Mouse (Mus musculus) liver, embryonic 12.5 days (tissue): ENCODE data around the gene Dnase2b. TPM values are rescaled to one million over a fixed set of nuclear protein-coding genes. Genes with fewer than 3 reads are reported as not detected.

Source experiments
- ATAC-seq: fragments of 200-750 bp; cut with Nextera tagmentation; 2 replicates; pipeline ENCODE4 v1.8.0; 2017; ENCODE audit warnings: moderate number of reproducible peaks, mild to moderate bottlenecking, moderate library complexity
- H3K27ac ChIP-seq: fragments of 300-500 bp; sonication (generic); 2 replicates; pipeline ENCODE4 v1.5.1; 2016; ENCODE audit warnings: mild to moderate bottlenecking
- H3K27me3 ChIP-seq: fragments of 300-500 bp; sonication (generic); replicated peaks from 2 replicates; pipeline ENCODE4 v1.6.1; 2016; ENCODE audit warnings: mild to moderate bottlenecking, moderate library complexity
- H3K36me3 ChIP-seq: fragments of 300-500 bp; sonication (generic); 2 replicates; pipeline ENCODE4 v1.6.1; 2016; ENCODE audit warnings: mild to moderate bottlenecking, moderate library complexity
- H3K4me1 ChIP-seq: fragments of 300-500 bp; sonication (generic); 2 replicates; pipeline ENCODE4 v1.6.1; 2016
- H3K4me2 ChIP-seq: fragments of 300-500 bp; sonication (generic); 2 replicates; pipeline ENCODE4 v1.6.1; 2016; ENCODE audit warnings: mild to moderate bottlenecking, moderate library complexity
- H3K4me3 ChIP-seq: fragments of 300-500 bp; sonication (generic); 2 replicates; pipeline ENCODE4 v1.5.1; 2016; ENCODE audit warnings: mild to moderate bottlenecking, moderate library complexity
- H3K9ac ChIP-seq: fragments of 300-500 bp; sonication (generic); 2 replicates; pipeline ENCODE4 v1.6.1; 2016; ENCODE audit warnings: mild to moderate bottlenecking, moderate library complexity
- H3K9me3 ChIP-seq: fragments of 300-500 bp; sonication (generic); replicated peaks from 2 replicates; pipeline ENCODE4 v1.6.1; 2016; ENCODE audit warnings: mild to moderate bottlenecking, moderate library complexity
- WGBS: fragments of 180-500 bp; shearing (Covaris S2); methylation state at CpG from one replicate; pipeline ENCODE4 v1.1.7; 2016; ENCODE audit not compliant: insufficient replicate concordance; 5-methylcytosine and 5-hydroxymethylcytosine counted together
- polyA plus RNA-seq: library from polyadenylated mRNA; unstranded; fragments of >200 nt; fragmentation: Nextera tagmentation; extraction: Ambion mirVana; gene quantifications from 2 replicates; pipeline ENCODE4 v1.2.1, GENCODE M21; 2016

Gene Dnase2b
- polyA plus RNA-seq, 1 experiment from 2014 or later: 0.23 TPM

DNA sequence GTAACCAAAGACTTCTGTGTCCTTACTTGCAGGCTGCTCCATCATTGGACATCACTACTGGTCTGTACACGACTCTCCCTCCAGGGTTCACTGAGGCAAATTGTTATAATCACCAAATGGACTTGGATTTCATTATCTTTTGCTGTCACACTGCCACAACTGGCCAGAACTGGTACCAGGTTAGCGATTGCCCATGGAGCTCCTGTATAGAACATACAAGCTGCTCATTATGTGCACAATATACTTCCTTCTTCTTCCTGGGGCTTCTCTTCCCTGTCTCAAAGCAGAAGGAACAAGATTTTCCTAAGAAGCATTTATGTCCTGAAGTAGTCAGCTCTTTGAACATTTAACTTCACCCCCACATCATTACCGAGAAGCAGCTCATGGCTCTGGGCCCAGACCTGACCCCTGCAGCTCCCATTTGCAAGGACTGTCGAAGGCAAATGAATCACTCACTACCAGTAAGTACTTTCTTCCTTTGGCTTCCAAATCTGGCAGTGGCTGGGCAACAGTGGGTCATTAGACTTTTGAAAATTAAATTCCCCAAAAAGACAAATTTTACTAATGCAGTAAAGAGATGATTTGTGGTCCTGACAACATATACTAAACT lies 26.5 kb upstream of the Dnase2b start:
- H3K4me1 ChIP-seq: no peaks in the 10 kb centered on the region
- H3K27me3 ChIP-seq: peaks cover 2% of the 10 kb centered on the region
- H3K9ac ChIP-seq: no peak overlapping the region
- no peak overlapping the region for H3K27ac ChIP-seq
- H3K4me3 ChIP-seq: no peak overlapping the region
- no peak for ATAC-seq
- WGBS: 56% methylated on average over 4 of the region's 4 CpGs
- no peak overlapping the region for H3K4me2 ChIP-seq
- H3K36me3 ChIP-seq: no peaks in the 10 kb centered on the region
- peaks cover 5% of the 10 kb centered on the region; the same call in 1 of the 2 replicates for H3K9me3 ChIP-seq

GRCm38 (mm10) chr3:146632506-146632905 lies 17.1 kb upstream of the Dnase2b start:
- H3K9ac ChIP-seq: no peak overlapping the region
- H3K27ac ChIP-seq: no peak overlapping the region
- no peak for ATAC-seq
- no peak overlapping the region for H3K4me3 ChIP-seq
- H3K4me2 ChIP-seq: no peak overlapping the region
- H3K27me3 ChIP-seq: no peaks in the 10 kb centered on the region
- WGBS: 72% methylated on average over 5 of the region's 5 CpGs
- H3K9me3 ChIP-seq: no peaks in the 10 kb centered on the region
- 0 out of 2 replicates have a peak, but pooled peaks cover 6% of the 10 kb centered on the region for H3K4me1 ChIP-seq
- no peaks in the 10 kb centered on the region for H3K36me3 ChIP-seq

- WGBS: 40% methylated on average over 8 of the region's 8 CpGs
- Histone ChIP-seq H3K9me3 (no peaks in the 10 kb centered on the region), H3K36me3 (no peaks in the 10 kb centered on the region), H3K4me1 (0 out of 2 replicates have a peak, but pooled peaks cover 6% of the 10 kb centered on the region), H3K9ac (no peak overlapping the region), H3K4me2 (no peak overlapping the region), H3K27ac (no peak overlapping the region), H3K27me3 (no peaks in the 10 kb centered on the region), H3K4me3 (no peak overlapping the region)
- ATAC-seq: no peak
Observed at GRCm38 (mm10) chr3:146628227-146628982, 13.0 kb upstream of the Dnase2b start.

DNA sequence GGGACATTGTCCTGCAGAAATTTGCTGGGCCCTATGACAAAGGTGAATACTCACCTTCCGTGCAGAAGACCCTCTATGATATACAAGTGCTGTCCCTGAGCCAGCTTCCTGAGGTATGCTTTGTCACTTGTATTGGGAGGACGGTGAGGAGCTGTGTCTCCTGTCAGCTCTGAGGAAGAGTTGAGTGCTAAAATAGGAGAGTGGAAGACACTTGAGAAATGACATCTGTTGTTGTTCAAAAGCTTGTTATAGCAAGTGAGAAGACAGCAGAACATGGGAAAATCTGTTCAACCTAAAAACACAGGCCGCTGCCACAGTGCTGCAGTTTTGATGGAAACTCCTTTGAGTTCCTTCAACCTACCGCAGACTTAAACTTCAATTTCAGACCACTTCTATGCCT lies 10.4 kb upstream of the Dnase2b start:
- Histone ChIP-seq H3K9ac (no peak overlapping the region), H3K27me3 (0 out of 2 replicates have a peak, but pooled peaks cover 4% of the 10 kb centered on the region), H3K4me1 (0 out of 2 replicates have a peak, but pooled peaks cover 6% of the 10 kb centered on the region), H3K4me2 (no peak overlapping the region), H3K4me3 (no peak overlapping the region), H3K9me3 (no peaks in the 10 kb centered on the region), H3K27ac (no peak overlapping the region), H3K36me3 (no peaks in the 10 kb centered on the region)
- 80% methylated on average over 4 of the region's 4 CpGs for WGBS
- ATAC-seq: no peak

- no peak for ATAC-seq
- H3K9me3 ChIP-seq: no peaks in the 10 kb centered on the region
- H3K4me1 ChIP-seq: peaks cover 12% of the 10 kb centered on the region
- no peak overlapping the region for H3K27ac ChIP-seq
- H3K9ac ChIP-seq: no peak overlapping the region
- H3K4me3 ChIP-seq: no peak overlapping the region
- H3K27me3 ChIP-seq: 0 out of 2 replicates have a peak, but pooled peaks cover 4% of the 10 kb centered on the region
- H3K4me2 ChIP-seq: no peak overlapping the region
- WGBS: 81% methylated on average over 11 of the region's 11 CpGs
- H3K36me3 ChIP-seq: no peaks in the 10 kb centered on the region
Observed at GRCm38 (mm10) chr3:146621966-146622365, 6.6 kb upstream of the Dnase2b start.

DNA sequence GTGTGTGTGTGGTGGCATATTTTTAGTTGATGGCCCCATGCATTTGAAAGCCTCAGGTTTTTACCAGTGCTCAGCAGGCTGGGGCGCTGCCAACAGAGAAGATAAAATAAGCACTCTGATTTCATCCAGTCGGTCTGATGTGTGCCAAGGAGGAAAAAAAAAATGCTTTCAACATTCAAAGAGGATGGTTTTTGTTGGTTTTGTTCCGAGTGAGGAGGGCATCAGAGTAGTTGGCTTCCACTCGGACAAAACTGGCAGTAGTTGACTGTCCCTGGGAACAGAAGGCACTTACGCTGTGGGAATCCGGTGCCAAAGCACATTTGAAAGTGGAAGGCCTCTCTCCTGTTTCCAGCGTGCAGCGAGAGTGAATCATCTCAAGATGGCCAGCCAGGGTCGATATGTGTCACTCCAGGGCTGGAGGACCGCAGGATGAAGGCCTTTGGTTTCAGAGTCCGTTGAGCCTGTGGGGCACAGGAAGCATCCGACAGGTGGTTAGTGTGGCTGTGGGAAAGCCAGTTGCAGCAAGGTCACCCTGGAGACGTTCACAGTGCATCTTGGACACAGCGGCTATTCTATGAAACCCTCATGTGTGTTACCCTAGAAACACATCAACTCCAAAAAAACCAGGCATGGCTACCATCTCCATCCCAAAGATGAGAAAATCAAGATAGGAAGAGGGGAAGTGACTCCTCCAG lies 5.3 kb upstream of the Dnase2b start:
- 73% methylated on average over 14 of the region's 14 CpGs for WGBS

GRCm38 (mm10) chr3:146620101-146620500 lies 4.7 kb upstream of the Dnase2b start:
- H3K9me3 ChIP-seq: no peaks in the 10 kb centered on the region

More for the DNA sequence above, 5.3 kb upstream of the Dnase2b start:
- no peak overlapping the region for H3K4me3 ChIP-seq
- no peaks in the 10 kb centered on the region for H3K36me3 ChIP-seq
- H3K4me2 ChIP-seq: no peak overlapping the region
- H3K27me3 ChIP-seq: 0 out of 2 replicates have a peak, but pooled peaks cover 4% of the 10 kb centered on the region
- peaks cover 13% of the 10 kb centered on the region for H3K4me1 ChIP-seq
- no peak overlapping the region for H3K27ac ChIP-seq
- H3K9me3 ChIP-seq: no peaks in the 10 kb centered on the region
- ATAC-seq: no peak
- H3K9ac ChIP-seq: no peak overlapping the region

GRCm38 (mm10) chr3:146618357-146618756 lies 3.0 kb upstream of the Dnase2b start:
- H3K4me2 ChIP-seq: 0 out of 2 replicates have a peak overlapping the region, but pooled peaks have one; percentile 1
- H3K27me3 ChIP-seq: 0 out of 2 replicates have a peak, but pooled peaks cover 4% of the 10 kb centered on the region
- peak; percentile 60 for ATAC-seq
- no peak overlapping the region for H3K4me3 ChIP-seq
- no peak overlapping the region for H3K9ac ChIP-seq
- H3K9me3 ChIP-seq: no peaks in the 10 kb centered on the region
- H3K4me1 ChIP-seq: peaks cover 19% of the 10 kb centered on the region
- 30% methylated on average over 4 of the region's 4 CpGs for WGBS
- H3K27ac ChIP-seq: no peak overlapping the region
- H3K36me3 ChIP-seq: no peaks in the 10 kb centered on the region

More at GRCm38 (mm10) chr3:146620101-146620500, 4.7 kb upstream of the Dnase2b start:
- Histone ChIP-seq H3K27me3 (0 out of 2 replicates have a peak, but pooled peaks cover 4% of the 10 kb centered on the region), H3K27ac (no peak overlapping the region), H3K4me2 (no peak overlapping the region), H3K36me3 (no peaks in the 10 kb centered on the region), H3K9ac (no peak overlapping the region), H3K4me1 (peaks cover 19% of the 10 kb centered on the region), H3K4me3 (no peak overlapping the region)
- no peak for ATAC-seq
- WGBS: 71% methylated on average over 10 of the region's 10 CpGs

GRCm38 (mm10) chr3:146617946-146618345 lies 2.5 kb upstream of the Dnase2b start:
- H3K4me1 ChIP-seq: peaks cover 19% of the 10 kb centered on the region
- ATAC-seq: peak; percentile 60
- H3K27ac ChIP-seq: no peak overlapping the region
- no peak overlapping the region for H3K4me3 ChIP-seq
- H3K9ac ChIP-seq: no peak overlapping the region
- no peaks in the 10 kb centered on the region for H3K9me3 ChIP-seq
- H3K4me2 ChIP-seq: 0 out of 2 replicates have a peak overlapping the region, but pooled peaks have one; percentile 1
- H3K36me3 ChIP-seq: no peaks in the 10 kb centered on the region
- H3K27me3 ChIP-seq: 0 out of 2 replicates have a peak, but pooled peaks cover 4% of the 10 kb centered on the region

DNA sequence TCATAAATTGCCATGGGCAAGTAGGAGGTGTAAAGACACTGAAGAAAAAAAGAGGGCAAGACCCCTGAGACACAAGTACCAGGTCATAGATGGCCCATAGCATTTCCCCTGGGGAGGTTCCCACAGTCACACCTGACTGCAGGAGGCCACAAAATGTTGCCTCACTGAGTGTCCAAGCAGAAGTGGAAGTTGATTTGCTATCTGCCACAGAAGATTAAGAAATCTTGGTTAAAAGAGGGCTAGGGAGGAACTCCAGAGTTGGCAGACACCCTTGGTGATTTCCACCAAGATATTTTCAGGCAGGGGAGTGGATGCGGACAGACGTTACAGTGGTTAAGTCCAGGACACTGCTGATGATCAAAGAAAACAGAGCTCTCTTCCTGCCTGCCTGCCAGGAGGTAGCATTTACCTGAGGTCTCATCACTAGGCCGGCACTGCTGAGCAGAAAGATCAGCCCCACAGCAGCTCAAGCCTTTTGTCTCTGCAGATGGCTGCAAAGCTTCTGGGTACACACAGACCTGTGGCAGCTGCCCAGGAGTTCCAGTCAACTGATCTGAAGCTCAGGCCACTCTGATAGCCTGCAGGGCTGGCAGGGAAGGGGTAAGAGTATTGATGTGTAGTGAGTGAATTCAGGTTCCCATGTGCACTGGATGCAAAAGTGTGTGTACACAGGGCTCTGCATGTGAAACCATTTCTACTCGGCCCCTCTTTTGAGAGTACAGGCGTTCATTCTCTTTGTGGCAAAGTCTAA lies 1.3 kb upstream of the Dnase2b start:
- WGBS: 62% methylated on average over 5 of the region's 5 CpGs
- Histone ChIP-seq H3K4me1 (peaks cover 19% of the 10 kb centered on the region), H3K27ac (no peak overlapping the region), H3K4me3 (no peak overlapping the region), H3K9me3 (no peaks in the 10 kb centered on the region), H3K27me3 (0 out of 2 replicates have a peak, but pooled peaks cover 4% of the 10 kb centered on the region), H3K36me3 (no peaks in the 10 kb centered on the region), H3K4me2 (no peak overlapping the region), H3K9ac (no peak overlapping the region)
- no peak for ATAC-seq

- no peak overlapping the region for H3K4me3 ChIP-seq
- H3K27ac ChIP-seq: no peak overlapping the region
- no peak overlapping the region for H3K4me2 ChIP-seq
- 59% methylated on average over 4 of the region's 4 CpGs for WGBS
- no peaks in the 10 kb centered on the region for H3K36me3 ChIP-seq
- no peaks in the 10 kb centered on the region for H3K27me3 ChIP-seq
- no peaks in the 10 kb centered on the region for H3K9me3 ChIP-seq
- no peak overlapping the region for H3K9ac ChIP-seq
- ATAC-seq: no peak
- H3K4me1 ChIP-seq: peaks cover 6% of the 10 kb centered on the region
Observed at GRCm38 (mm10) chr3:146611821-146612220, 3.6 kb downstream of the Dnase2b start.
